Mouse (Mus musculus) heart, adult 2 months (tissue): ENCODE results near the gene Eif4g1.

Source experiments
- CTCF ChIP-seq: fragments of 200-600 bp; IDR thresholded peaks from 2 replicates; pipeline ENCODE4 v1.8.1; 2022; ENCODE audit warnings: antibody characterized with exemption, mild to moderate bottlenecking, moderate library complexity
- EP300 ChIP-seq: fragments of 200-500 bp; IDR thresholded peaks from 2 replicates; pipeline ENCODE4 v1.6.1; 2011; ENCODE audit warnings: low read depth, low read length, control low read depth; ENCODE audit not compliant: insufficient read depth

DNA sequence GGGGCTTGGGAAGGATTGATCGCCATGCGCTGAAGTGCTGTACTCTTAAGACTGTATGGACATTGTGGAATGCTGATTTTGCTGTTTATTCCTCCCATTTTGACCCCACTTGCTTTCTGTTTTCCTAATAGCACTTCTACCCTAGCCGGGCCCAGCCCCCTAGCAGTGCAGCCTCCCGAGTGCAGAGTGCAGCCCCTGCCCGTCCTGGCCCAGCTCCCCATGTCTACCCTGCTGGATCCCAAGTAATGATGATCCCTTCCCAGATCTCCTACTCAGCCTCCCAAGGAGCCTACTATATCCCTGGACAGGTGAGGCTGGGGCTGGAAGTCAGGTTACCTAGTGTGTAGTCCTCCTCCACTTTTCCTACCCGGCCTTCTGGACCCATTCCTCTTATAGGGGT, 7.1 kb downstream of the Eif4g1 start:
- TF ChIP-seq CTCF = no peak
- no peak for TF ChIP-seq EP300
